Mouse (Mus musculus) testis, adult 2 months (tissue): ENCODE data around the gene Astn2. TPM values are rescaled to one million over a fixed set of nuclear protein-coding genes. Genes with fewer than 3 reads are reported as not detected.

ENCODE experiments used
- H3K27ac ChIP-seq: fragments of 200-500 bp; 2 replicates; pipeline ENCODE4 v1.5.1; 2012; ENCODE audit warnings: low read depth, low read length; ENCODE audit not compliant: control insufficient read depth, insufficient read depth
- H3K27me3 ChIP-seq: fragments of 200-500 bp; 2 replicates; pipeline ENCODE4 v1.6.1; 2012; ENCODE audit warnings: mild to moderate bottlenecking, low read length, moderate library complexity; ENCODE audit not compliant: control insufficient read depth, insufficient read depth
- H3K36me3 ChIP-seq: fragments of 200-500 bp; 2 replicates; pipeline ENCODE4 v1.6.1; 2012; ENCODE audit warnings: mild to moderate bottlenecking, low read length; ENCODE audit not compliant: control insufficient read depth, insufficient read depth
- H3K4me1 ChIP-seq: fragments of 200-500 bp; 2 replicates; pipeline ENCODE4 v1.6.1; 2012; ENCODE audit warnings: low read length; ENCODE audit not compliant: control insufficient read depth, insufficient read depth
- H3K4me3 ChIP-seq: fragments of 200-500 bp; 2 replicates; pipeline ENCODE4 v1.5.1; 2012; ENCODE audit warnings: low read depth, mild to moderate bottlenecking, low read length, moderate library complexity, mixed read lengths; ENCODE audit not compliant: control insufficient read depth
- CTCF ChIP-seq: fragments of 200-500 bp; IDR thresholded peaks from 2 replicates; pipeline ENCODE4 v1.5.1; 2012; ENCODE audit warnings: low read depth, mild to moderate bottlenecking, inconsistent platforms, low read length, moderate library complexity; ENCODE audit not compliant: control insufficient read depth, insufficient read depth, insufficient replicate concordance
- POLR2A ChIP-seq: fragments of 200-500 bp; IDR thresholded peaks from 2 replicates; pipeline ENCODE4 v1.6.1; 2012; ENCODE audit warnings: low read depth, mild to moderate bottlenecking, inconsistent platforms, low read length, moderate library complexity; ENCODE audit not compliant: control insufficient read depth
- polyA plus RNA-seq: library from polyadenylated mRNA; depleted of rRNA; stranded (reverse); fragments of >200 nt; gene quantifications from 2 replicates; pipeline ENCODE4 v1.2.3, GENCODE M21; 2012

Astn2 gene
- polyA plus RNA-seq, 1 experiment: 0.20 TPM

- Histone ChIP-seq H3K27ac (no peak overlapping the region), H3K36me3 (no peaks in the 10 kb centered on the region), H3K27me3 (no peaks in the 10 kb centered on the region), H3K4me1 (no peaks in the 10 kb centered on the region), H3K4me3 (no peak overlapping the region)
- TF ChIP-seq POLR2A (no peak), CTCF (no peak)
These were observed 732.7 kb downstream of the Astn2 start for GRCm38 (mm10) chr4:65671585-65672184.

DNA sequence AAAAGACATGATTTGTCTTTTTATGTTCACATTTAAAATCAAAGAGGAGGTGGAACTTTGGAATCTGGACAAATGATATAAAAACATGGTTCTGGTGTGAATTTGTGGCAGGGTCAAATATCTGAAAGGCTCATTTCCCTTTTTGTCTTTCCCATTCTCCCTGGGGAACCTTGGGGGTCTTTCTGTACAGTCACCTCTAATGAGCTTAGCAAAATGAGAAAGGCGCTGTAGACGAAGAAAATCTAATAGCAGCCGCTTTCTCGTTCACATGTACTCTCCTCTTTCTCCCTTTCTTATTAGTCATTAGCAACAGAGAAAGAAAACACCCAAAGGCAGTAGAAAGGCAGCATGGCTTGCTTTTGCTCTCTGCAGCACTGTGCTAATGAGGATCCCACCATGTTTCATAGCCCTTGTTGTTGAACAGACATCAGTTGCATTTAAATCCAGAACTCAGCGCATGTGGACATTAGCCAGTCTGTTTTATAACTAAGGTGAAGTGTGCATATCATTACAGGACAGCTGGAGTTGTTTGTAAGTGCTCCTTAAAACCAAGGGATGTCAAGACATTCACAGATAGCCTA lies 737.3 kb downstream of the Astn2 start:
- no peak overlapping the region for H3K27ac ChIP-seq
- no peak overlapping the region for H3K4me3 ChIP-seq
- no peaks in the 10 kb centered on the region for H3K36me3 ChIP-seq
- no peaks in the 10 kb centered on the region for H3K27me3 ChIP-seq
- no peaks in the 10 kb centered on the region for H3K4me1 ChIP-seq
- TF ChIP-seq POLR2A (no peak), CTCF (no peak)

DNA sequence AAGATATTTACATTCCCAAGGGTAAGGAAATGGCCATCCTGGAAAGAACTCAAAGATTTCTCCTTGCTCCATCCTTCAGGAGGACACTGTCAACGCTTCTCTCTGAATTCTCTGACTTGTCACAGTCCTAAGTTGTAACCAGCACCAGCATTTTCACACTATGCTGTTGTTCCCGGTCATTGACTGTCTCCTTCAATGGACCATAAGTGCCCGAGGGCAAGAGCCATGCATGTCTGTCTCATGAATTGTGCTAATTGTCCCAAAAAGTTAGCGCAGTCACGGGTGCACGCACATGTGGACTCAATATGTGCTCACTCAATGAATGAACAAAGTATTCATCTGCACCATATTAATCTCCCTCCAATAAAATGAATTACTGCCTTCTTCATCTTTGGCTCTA lies 741.2 kb downstream of the Astn2 start:
- Histone ChIP-seq H3K27me3 (no peaks in the 10 kb centered on the region), H3K4me1 (no peaks in the 10 kb centered on the region), H3K4me3 (no peak overlapping the region), H3K27ac (no peak overlapping the region), H3K36me3 (no peaks in the 10 kb centered on the region)
- TF ChIP-seq POLR2A (no peak), CTCF (no peak)

GRCm38 (mm10) chr4:65654723-65655122 lies 749.7 kb downstream of the Astn2 start:
- TF ChIP-seq POLR2A: no peak
- TF ChIP-seq CTCF: peak; percentile 80; the same call in 1 of the 2 replicates
- Histone ChIP-seq H3K27me3 (no peaks in the 10 kb centered on the region), H3K4me3 (no peak overlapping the region), H3K4me1 (no peaks in the 10 kb centered on the region), H3K36me3 (no peaks in the 10 kb centered on the region), H3K27ac (no peak overlapping the region)

- no peaks in the 10 kb centered on the region for H3K4me1 ChIP-seq
- no peak overlapping the region for H3K27ac ChIP-seq
- TF ChIP-seq CTCF (no peak), POLR2A (no peak)
- no peaks in the 10 kb centered on the region for H3K27me3 ChIP-seq
- H3K4me3 ChIP-seq: no peak overlapping the region
- H3K36me3 ChIP-seq: no peaks in the 10 kb centered on the region
These were observed 761.8 kb downstream of the Astn2 start for GRCm38 (mm10) chr4:65642611-65643010.

GRCm38 (mm10) chr4:65638231-65638630 lies 766.2 kb downstream of the Astn2 start:
- Histone ChIP-seq H3K4me3 (no peak overlapping the region), H3K36me3 (no peaks in the 10 kb centered on the region), H3K27me3 (no peaks in the 10 kb centered on the region), H3K4me1 (no peaks in the 10 kb centered on the region), H3K27ac (no peak overlapping the region)
- TF ChIP-seq CTCF: no peak
- no peak for TF ChIP-seq POLR2A

GRCm38 (mm10) chr4:65620125-65620524 lies 784.3 kb downstream of the Astn2 start:
- TF ChIP-seq CTCF: no peak
- TF ChIP-seq POLR2A: no peak
- no peaks in the 10 kb centered on the region for H3K36me3 ChIP-seq

GRCm38 (mm10) chr4:65613135-65613534 lies 791.3 kb downstream of the Astn2 start:
- Histone ChIP-seq H3K27me3 (no peaks in the 10 kb centered on the region), H3K36me3 (no peaks in the 10 kb centered on the region), H3K27ac (no peak overlapping the region), H3K4me1 (peaks cover 3% of the 10 kb centered on the region), H3K4me3 (peak overlapping the region; percentile 45)
- TF ChIP-seq CTCF: no peak
- TF ChIP-seq POLR2A: no peak

More at GRCm38 (mm10) chr4:65620125-65620524, 784.3 kb downstream of the Astn2 start:
- Histone ChIP-seq H3K27ac (no peak overlapping the region), H3K4me3 (no peak overlapping the region), H3K27me3 (no peaks in the 10 kb centered on the region), H3K4me1 (no peaks in the 10 kb centered on the region)
